Mouse (Mus musculus) embryonic facial prominence, embryonic 12.5 days (tissue): ENCODE measurements around the gene Fam118b. TPM values are rescaled to one million over a fixed set of nuclear protein-coding genes. Genes with fewer than 3 reads are reported as not detected.

Experiments
- ATAC-seq: fragments of 200-750 bp; cut with Nextera tagmentation; 2 replicates; pipeline ENCODE4 v1.8.0; 2017; ENCODE audit not compliant: insufficient number of reproducible peaks, insufficient read depth, low FRiP score, low TSS enrichment
- H3K27ac ChIP-seq: fragments of 300-500 bp; sonication (generic); 2 replicates; pipeline ENCODE4 v1.5.1; 2016; ENCODE audit warnings: mild to moderate bottlenecking
- H3K27me3 ChIP-seq: fragments of 300-500 bp; sonication (generic); 2 replicates; pipeline ENCODE4 v1.6.1; 2016; ENCODE audit warnings: mild to moderate bottlenecking, moderate library complexity
- H3K36me3 ChIP-seq: fragments of 300-500 bp; sonication (generic); 2 replicates; pipeline ENCODE4 v1.6.1; 2016; ENCODE audit warnings: mild to moderate bottlenecking
- H3K4me1 ChIP-seq: fragments of 300-500 bp; sonication (generic); 2 replicates; pipeline ENCODE4 v1.6.1; 2016
- H3K4me2 ChIP-seq: fragments of 300-500 bp; sonication (generic); replicated peaks from 2 replicates; pipeline ENCODE4 v1.6.1; 2016; ENCODE audit warnings: mild to moderate bottlenecking, moderate library complexity
- H3K4me3 ChIP-seq: fragments of 300-500 bp; sonication (generic); 2 replicates; pipeline ENCODE4 v1.5.1; 2016; ENCODE audit warnings: mild to moderate bottlenecking
- H3K9ac ChIP-seq: fragments of 300-500 bp; sonication (generic); 2 replicates; pipeline ENCODE4 v1.6.1; 2016; ENCODE audit warnings: mild to moderate bottlenecking, moderate library complexity
- H3K9me3 ChIP-seq: fragments of 300-500 bp; sonication (generic); 2 replicates; pipeline ENCODE4 v1.6.1; 2016; ENCODE audit warnings: mild to moderate bottlenecking, moderate library complexity
- WGBS: fragments of 180-500 bp; shearing (Covaris S2); methylation state at CpG from one replicate; pipeline ENCODE4 v1.1.7; 2016; 5-methylcytosine and 5-hydroxymethylcytosine counted together
- polyA plus RNA-seq: library from polyadenylated mRNA; unstranded; fragments of >200 nt; fragmentation: Nextera tagmentation; extraction: Ambion mirVana; gene quantifications from 2 replicates; pipeline ENCODE4 v1.2.1, GENCODE M21; 2016

Fam118b gene
- polyA plus RNA-seq = 58.5 and 59.1 TPM in 2 replicates

GRCm38 (mm10) chr9:35267146-35267975, at the start of gene Fam118b, which contains the start of gene Rpusd4:
TSS of gene Fam118b (minus strand) at chr9:35267805.
TSS of gene Rpusd4 (plus strand) at chr9:35267865.
- Histone ChIP-seq H3K27me3 (no peaks in the 10 kb centered on the region), H3K27ac (peak within 1 kb of the TSS; percentile 38; the same call in 1 of the 2 replicates), H3K36me3 (peaks cover 15% of the 10 kb centered on the region), H3K9ac (peak within 1 kb of the TSS; percentile 64), H3K4me2 (peak within 1 kb of the TSS; percentile 75), H3K9me3 (no peaks in the 10 kb centered on the region), H3K4me1 (peaks cover 13% of the 10 kb centered on the region), H3K4me3 (peak within 1 kb of the TSS; percentile 57)
- peak; percentile 95 for ATAC-seq
- WGBS = under 1% methylated on average over 59 of the region's 62 CpGs

- 44% methylated on average over 3 of the region's 3 CpGs for WGBS
- H3K4me3 ChIP-seq = no peak overlapping the region
- H3K27me3 ChIP-seq = no peaks in the 10 kb centered on the region
- no peak overlapping the region for H3K9ac ChIP-seq
- H3K4me1 ChIP-seq = peaks cover 43% of the 10 kb centered on the region
- no peaks in the 10 kb centered on the region for H3K9me3 ChIP-seq
- ATAC-seq = no peak
- no peaks in the 10 kb centered on the region for H3K36me3 ChIP-seq
- H3K4me2 ChIP-seq = no peak overlapping the region
- 0 out of 2 replicates have a peak overlapping the region, but pooled peaks have one; percentile 41 for H3K27ac ChIP-seq
Observed at GRCm38 (mm10) chr9:35316771-35317211, 49.2 kb upstream of the Fam118b start.

- WGBS = 36% methylated on average over 1 of the region's 1 CpGs
- Histone ChIP-seq H3K4me1 (peaks cover 43% of the 10 kb centered on the region), H3K4me3 (no peak overlapping the region), H3K27me3 (no peaks in the 10 kb centered on the region), H3K27ac (no peak overlapping the region), H3K9me3 (no peaks in the 10 kb centered on the region), H3K36me3 (no peaks in the 10 kb centered on the region), H3K9ac (no peak overlapping the region), H3K4me2 (no peak overlapping the region)
- no peak for ATAC-seq
Observed at GRCm38 (mm10) chr9:35314254-35314653, 46.6 kb upstream of the Fam118b start.

- ATAC-seq = no peak
- no peak overlapping the region for H3K4me2 ChIP-seq
- no peaks in the 10 kb centered on the region for H3K27me3 ChIP-seq
- H3K9ac ChIP-seq = no peak overlapping the region
- no peak overlapping the region for H3K4me3 ChIP-seq
- no peaks in the 10 kb centered on the region for H3K36me3 ChIP-seq
- no peak overlapping the region for H3K27ac ChIP-seq
- 17% methylated on average over 4 of the region's 4 CpGs for WGBS
- no peaks in the 10 kb centered on the region for H3K9me3 ChIP-seq
- H3K4me1 ChIP-seq = peaks cover 37% of the 10 kb centered on the region
Observed at GRCm38 (mm10) chr9:35313601-35314000, 46.0 kb upstream of the Fam118b start.

- no peak for ATAC-seq
- H3K27me3 ChIP-seq = no peaks in the 10 kb centered on the region
- no peak overlapping the region for H3K27ac ChIP-seq
- no peak overlapping the region for H3K4me2 ChIP-seq
- no peaks in the 10 kb centered on the region for H3K36me3 ChIP-seq
- H3K9ac ChIP-seq = no peak overlapping the region
- WGBS = 72% methylated on average over 3 of the region's 3 CpGs
- no peaks in the 10 kb centered on the region for H3K9me3 ChIP-seq
- peaks cover 28% of the 10 kb centered on the region for H3K4me1 ChIP-seq
- no peak overlapping the region for H3K4me3 ChIP-seq
Observed at GRCm38 (mm10) chr9:35312516-35312915, 44.9 kb upstream of the Fam118b start.

GRCm38 (mm10) chr9:35310377-35310776, 42.8 kb upstream of the Fam118b start:
- Histone ChIP-seq H3K27me3 (no peaks in the 10 kb centered on the region), H3K4me3 (no peak overlapping the region), H3K9ac (no peak overlapping the region), H3K36me3 (no peaks in the 10 kb centered on the region), H3K4me2 (no peak overlapping the region), H3K4me1 (peaks cover 18% of the 10 kb centered on the region), H3K27ac (no peak overlapping the region), H3K9me3 (no peaks in the 10 kb centered on the region)
- WGBS = 67% methylated on average over 6 of the region's 6 CpGs
- no peak for ATAC-seq

- H3K27me3 ChIP-seq = no peaks in the 10 kb centered on the region
- 48% methylated on average over 7 of the region's 7 CpGs for WGBS
- H3K4me3 ChIP-seq = no peak overlapping the region
- H3K4me2 ChIP-seq = no peak overlapping the region
- ATAC-seq = no peak
- H3K27ac ChIP-seq = no peak overlapping the region
- no peaks in the 10 kb centered on the region for H3K36me3 ChIP-seq
- no peaks in the 10 kb centered on the region for H3K4me1 ChIP-seq
- H3K9ac ChIP-seq = no peak overlapping the region
- H3K9me3 ChIP-seq = no peaks in the 10 kb centered on the region
Observed at GRCm38 (mm10) chr9:35307461-35307860, 39.9 kb upstream of the Fam118b start.

- WGBS = 74% methylated on average over 3 of the region's 3 CpGs
Observed at GRCm38 (mm10) chr9:35302172-35302571, 34.6 kb upstream of the Fam118b start.

GRCm38 (mm10) chr9:35297791-35298190, 30.2 kb upstream of the Fam118b start:
- H3K27ac ChIP-seq = no peak overlapping the region
- H3K4me3 ChIP-seq = no peak overlapping the region
- H3K36me3 ChIP-seq = no peaks in the 10 kb centered on the region
- no peaks in the 10 kb centered on the region for H3K4me1 ChIP-seq
- H3K9ac ChIP-seq = no peak overlapping the region
- H3K4me2 ChIP-seq = no peak overlapping the region
- no peaks in the 10 kb centered on the region for H3K27me3 ChIP-seq
- ATAC-seq = no peak
- no peaks in the 10 kb centered on the region for H3K9me3 ChIP-seq

More at GRCm38 (mm10) chr9:35302172-35302571, 34.6 kb upstream of the Fam118b start:
- H3K9me3 ChIP-seq = no peaks in the 10 kb centered on the region
- H3K36me3 ChIP-seq = no peaks in the 10 kb centered on the region
- H3K27me3 ChIP-seq = no peaks in the 10 kb centered on the region
- H3K4me1 ChIP-seq = no peaks in the 10 kb centered on the region
- no peak overlapping the region for H3K9ac ChIP-seq
- ATAC-seq = no peak
- H3K4me2 ChIP-seq = no peak overlapping the region
- no peak overlapping the region for H3K4me3 ChIP-seq
- no peak overlapping the region for H3K27ac ChIP-seq

GRCm38 (mm10) chr9:35293465-35293864, 25.9 kb upstream of the Fam118b start:
- WGBS = 80% methylated on average over 5 of the region's 5 CpGs

GRCm38 (mm10) chr9:35290916-35291315, 23.3 kb upstream of the Fam118b start:
- Histone ChIP-seq H3K9me3 (no peaks in the 10 kb centered on the region), H3K4me3 (no peak overlapping the region), H3K9ac (no peak overlapping the region), H3K4me2 (no peak overlapping the region), H3K27me3 (no peaks in the 10 kb centered on the region), H3K27ac (no peak overlapping the region), H3K36me3 (no peaks in the 10 kb centered on the region), H3K4me1 (no peaks in the 10 kb centered on the region)
- WGBS = 73% methylated on average over 4 of the region's 4 CpGs
- no peak for ATAC-seq

More at GRCm38 (mm10) chr9:35293465-35293864, 25.9 kb upstream of the Fam118b start:
- Histone ChIP-seq H3K27me3 (no peaks in the 10 kb centered on the region), H3K4me2 (no peak overlapping the region), H3K9me3 (no peaks in the 10 kb centered on the region), H3K9ac (no peak overlapping the region), H3K27ac (no peak overlapping the region), H3K4me1 (no peaks in the 10 kb centered on the region), H3K4me3 (no peak overlapping the region), H3K36me3 (no peaks in the 10 kb centered on the region)
- no peak for ATAC-seq

- WGBS = 89% methylated on average over 3 of the region's 3 CpGs
- Histone ChIP-seq H3K27me3 (no peaks in the 10 kb centered on the region), H3K4me3 (no peak overlapping the region), H3K9me3 (no peaks in the 10 kb centered on the region), H3K4me1 (no peaks in the 10 kb centered on the region), H3K9ac (no peak overlapping the region), H3K27ac (no peak overlapping the region), H3K36me3 (no peaks in the 10 kb centered on the region), H3K4me2 (no peak overlapping the region)
- ATAC-seq = no peak
Observed at GRCm38 (mm10) chr9:35290417-35290816, 22.8 kb upstream of the Fam118b start.
